Comparison of ENCODE assay signal across 10 mouse cellular contexts in the genomic region with DNA sequence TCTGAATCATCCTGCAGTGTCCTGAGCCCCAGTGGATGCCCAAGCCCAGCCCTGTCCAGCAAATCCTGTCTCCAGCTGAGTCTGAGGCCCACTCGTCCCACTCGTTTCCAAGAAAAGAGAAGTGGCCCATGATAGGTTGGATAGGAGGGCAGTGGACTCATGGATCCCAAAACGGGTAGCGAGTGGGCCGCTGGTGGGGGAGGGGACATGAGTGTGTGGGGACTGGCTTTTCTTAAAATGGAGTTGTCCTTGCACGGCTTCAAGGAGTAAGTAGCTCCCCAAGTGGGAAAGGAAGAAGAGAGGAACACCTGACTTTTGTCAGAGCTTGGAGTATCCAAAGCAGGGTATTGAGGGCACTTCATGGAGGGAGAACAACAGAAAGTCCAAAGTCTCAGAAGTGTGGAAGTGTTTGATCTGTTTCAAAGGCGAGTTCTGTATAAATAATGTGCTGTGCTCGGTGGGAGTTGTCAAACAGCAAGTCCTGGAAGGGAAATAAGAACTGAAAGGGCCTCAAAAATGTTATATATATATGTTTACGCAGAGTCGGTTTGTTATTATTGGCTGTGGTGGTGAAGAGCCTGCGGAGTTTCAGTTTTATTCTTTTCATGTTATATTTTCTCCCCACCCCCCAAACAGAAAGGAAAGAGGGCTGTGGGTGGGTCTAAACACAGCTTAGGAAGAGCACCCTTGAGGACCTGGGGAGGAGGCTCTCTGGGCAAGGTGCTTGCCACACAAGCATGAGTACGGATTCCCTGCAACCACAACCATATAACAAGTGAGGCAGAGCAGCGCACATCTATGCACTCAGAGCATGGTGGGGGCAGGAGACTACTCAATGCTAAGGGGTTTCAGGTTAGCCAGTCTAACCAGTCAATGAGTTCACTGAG.
DNase-seq lines count a peak whose midpoint lies in the region; ATAC-seq and TF ChIP-seq lines count a peak whose summit lies in the region.
"Had no signal": no experiment of that assay in that cellular context is flagged by ENCODE, and none has a peak within 500 bp of the region (broad histone marks: within the 10 kb centered on the region; RNA-seq: fewer than 3 reads in every experiment).

No protein-coding gene starts in this region.

- no peak for TF ChIP-seq CTCF in layer of hippocampus, adult 2 months (conservative IDR thresholded peaks at IDR 0.05)

- no peak overlapping the region for H3K9ac ChIP-seq in embryonic facial prominence, embryonic 14.5 days (ENCODE audit: low read depth, low read length)
- H3K9ac ChIP-seq: liver, embryonic 12.5 days; neural tube, embryonic 12.5 days had no signal

- WGBS in embryonic facial prominence, embryonic 14.5 days = 67% methylated on average over 13 of the region's 13 CpGs

- no peak overlapping the region for H3K4me3 ChIP-seq in layer of hippocampus, adult 2 months
- H3K4me3 ChIP-seq in embryonic facial prominence, embryonic 14.5 days (ENCODE audit: low read depth, low read length) = no peak overlapping the region
- H3K4me3 ChIP-seq: liver, embryonic 12.5 days; neural tube, embryonic 12.5 days had no signal

- H3K9me3 ChIP-seq in embryonic facial prominence, embryonic 14.5 days (ENCODE audit: control insufficient read depth, low read length) = no peaks in the 10 kb centered on the region
- H3K9me3 ChIP-seq: liver, embryonic 12.5 days; neural tube, embryonic 12.5 days had no signal

- no peaks in the 10 kb centered on the region for H3K36me3 ChIP-seq in embryonic facial prominence, embryonic 14.5 days (ENCODE audit: control insufficient read depth, insufficient read depth, low read length)
- H3K36me3 ChIP-seq: liver, embryonic 12.5 days; neural tube, embryonic 12.5 days had no signal

- H3K4me1 ChIP-seq in embryonic facial prominence, embryonic 14.5 days (ENCODE audit: control insufficient read depth, insufficient read depth, low read length) = peaks cover 11% of the 10 kb centered on the region
- H3K4me1 ChIP-seq: neural tube, embryonic 12.5 days had no signal

- H3K27ac ChIP-seq in layer of hippocampus, adult 2 months = peak overlapping the region; percentile 9; the same call in 1 of the 2 replicates
- H3K27ac ChIP-seq in embryonic facial prominence, embryonic 14.5 days (replicated peaks; ENCODE audit: low read depth, low read length) = peak overlapping the region; percentile 46; the same call in 1 of the 2 replicates
- H3K27ac ChIP-seq: liver, embryonic 12.5 days; neural tube, embryonic 12.5 days had no signal

- H3K4me2 ChIP-seq in embryonic facial prominence, embryonic 14.5 days (ENCODE audit: low read depth, low read length) = no peak overlapping the region
- H3K4me2 ChIP-seq: liver, embryonic 12.5 days; neural tube, embryonic 12.5 days had no signal

- no peak for DNase-seq in frontal cortex, postnatal 14 days (ENCODE audit: low spot score in 2 of 2)
- no peak for DNase-seq in layer of hippocampus, adult 2 months (ENCODE audit: low spot score in 2 of 2)
- no peak for DNase-seq in layer of hippocampus, postnatal 14 days (ENCODE audit: low spot score in 2 of 2)
- DNase-seq in embryonic facial prominence, embryonic 14.5 days (ENCODE audit: low spot score) = peak; percentile 45
- DNase-seq in lung, postnatal 25 days (ENCODE audit: low spot score) = peak; percentile 51
- DNase-seq in testis, postnatal 14 days (ENCODE audit: low spot score) = no peak

- H3K27me3 ChIP-seq in embryonic facial prominence, embryonic 14.5 days (replicated peaks; ENCODE audit: control insufficient read depth, insufficient read depth, low read length) = no peaks in the 10 kb centered on the region
- H3K27me3 ChIP-seq: liver, embryonic 12.5 days; neural tube, embryonic 12.5 days had no signal

- ATAC-seq in frontal cortex, adult (ENCODE audit: low TSS enrichment) = peak; percentile 80
- peak; percentile 50; the same call in 1 of the 2 replicates for ATAC-seq in embryonic facial prominence, embryonic 14.5 days (ENCODE audit: low read depth)
- no peak for ATAC-seq in megakaryocyte, adult 5-6 weeks (ENCODE audit: poor library complexity, severe bottlenecking)
- ATAC-seq: liver, embryonic 12.5 days had no signal

Comparison
In these comparisons a context has a peak if more than half of its experiments do, and no peak if none do; other contexts are left out.
1. DNase-seq: peak in embryonic facial prominence, embryonic 14.5 days (single experiment) and lung, postnatal 25 days (single experiment); none in frontal cortex, postnatal 14 days (0 of 2), layer of hippocampus, adult 2 months (0 of 2), layer of hippocampus, postnatal 14 days (0 of 2) and testis, postnatal 14 days (single experiment).